Mouse (Mus musculus) stomach, embryonic 16.5 days (tissue): ENCODE measurements around the gene Armc5. TPM values are rescaled to one million over a fixed set of nuclear protein-coding genes. Genes with fewer than 3 reads are reported as not detected.

Experiments
- microRNA-seq: library from miRNA; unstranded; fragments of <30 nt; microRNA quantifications from one replicate; pipeline ENCODE4, GENCODE M21; 2016
- polyA plus RNA-seq: library from polyadenylated mRNA; unstranded; fragments of >200 nt; fragmentation: Nextera tagmentation; extraction: Ambion mirVana; gene quantifications from 2 replicates; pipeline ENCODE4 v1.2.1, GENCODE M21; 2015

Armc5 gene
- polyA plus RNA-seq, 1 experiment from 2014 or later = 14.0 TPM

Small RNA genes lying within 50 kb of the gene (microRNA-seq; reads per million reads assigned to microRNA genes)
- not detected for gene Mir3103

Other genes starting within 250 kb of the Armc5 start
- 179 and 188 TPM in 2 replicates for gene Pycard, start 243.5 kb upstream of the Armc5 start, polyA plus RNA-seq
- gene Trim72, start 233.4 kb upstream of the Armc5 start, polyA plus RNA-seq = 0.39 and 1.9 TPM in 2 replicates
- 4.1 and 4.3 TPM in 2 replicates for gene Itgam, start 174.7 kb upstream of the Armc5 start, polyA plus RNA-seq
- 0.04 TPM in 1 of 2 replicates, not detected in the other for gene Gm49368, start 174.7 kb upstream of the Armc5 start, polyA plus RNA-seq
- gene Itgax, start 107.8 kb upstream of the Armc5 start, polyA plus RNA-seq = 0.27 and 0.72 TPM in 2 replicates
- gene Itgad, start 83.0 kb upstream of the Armc5 start, polyA plus RNA-seq = not detected in 2 replicates
- 1.2 and 35.0 TPM in 2 replicates for gene Cox6a2, start 31.0 kb upstream of the Armc5 start, polyA plus RNA-seq
- 6.9 and 7.4 TPM in 2 replicates for gene 9130023H24Rik, start 689 bp downstream of the Armc5 start, polyA plus RNA-seq
- gene Tgfb1i1, start 9.5 kb downstream of the Armc5 start, polyA plus RNA-seq = 234 and 250 TPM in 2 replicates
- gene Slc5a2, start 28.3 kb downstream of the Armc5 start, polyA plus RNA-seq = 0.67 and 0.72 TPM in 2 replicates
- 33.6 and 35.5 TPM in 2 replicates for gene BC017158, start 60.8 kb downstream of the Armc5 start, polyA plus RNA-seq
- gene Rgs10, start 181.4 kb downstream of the Armc5 start, polyA plus RNA-seq = 23.7 and 24.0 TPM in 2 replicates
- gene Tial1, start 224.4 kb downstream of the Armc5 start, polyA plus RNA-seq = 20.8 and 24.4 TPM in 2 replicates